Comparison of ENCODE assay signal across 35 mouse cellular contexts in genomic region chrX:106113881-106114280, GRCm38 (mm10).
"Had no signal": no experiment of that assay in that cellular context is flagged by ENCODE, and none has a peak within 500 bp of the region (broad histone marks: within the 10 kb centered on the region; RNA-seq: fewer than 3 reads in every experiment).

No protein-coding gene starts in this region.

- ATAC-seq: hindbrain, embryonic 16.5 days; hindbrain, postnatal 0 days; inflammation-experienced regulatory T-cells, adult 6 months; intestine, embryonic 15.5 days; intestine, embryonic 16.5 days; intestine, postnatal 0 days had no signal

- H3K4me1 ChIP-seq: heart, embryonic 10.5 days; heart, embryonic 12.5 days; heart, embryonic 13.5 days; heart, embryonic 15.5 days; hindbrain, embryonic 10.5 days; hindbrain, embryonic 12.5 days; hindbrain, embryonic 13.5 days; hindbrain, embryonic 15.5 days; intestine, embryonic 15.5 days; kidney, embryonic 15.5 days had no signal

- DNase-seq: heart, postnatal 10 days; heart, postnatal 14 days; heart, postnatal 36 days; heart, postnatal 4 days; kidney, adult 11 months; kidney, adult 18-20 months; kidney, adult 2 months; kidney, adult 8-10 months; kidney, adult 9 months; kidney, postnatal 10 days; kidney, postnatal 14 days; kidney, postnatal 25 days; kidney, postnatal 36 days; kidney, postnatal 4 days; layer of hippocampus, adult 9-11 months; layer of hippocampus, postnatal 36 days had no signal

- H3K4me2 ChIP-seq: heart, embryonic 11.5 days; heart, embryonic 12.5 days; heart, embryonic 13.5 days; heart, embryonic 15.5 days; hindbrain, embryonic 12.5 days; hindbrain, embryonic 13.5 days; hindbrain, embryonic 14.5 days; hindbrain, embryonic 15.5 days; intestine, embryonic 15.5 days; kidney, embryonic 15.5 days had no signal

- H3K4me3 ChIP-seq: heart, embryonic 10.5 days; heart, embryonic 12.5 days; heart, embryonic 13.5 days; heart, embryonic 15.5 days; hindbrain, embryonic 10.5 days; hindbrain, embryonic 12.5 days; hindbrain, embryonic 13.5 days; hindbrain, embryonic 15.5 days; intestine, embryonic 15.5 days; kidney, embryonic 15.5 days; layer of hippocampus, adult 2 months had no signal

- H3K27ac ChIP-seq: heart, embryonic 10.5 days; heart, embryonic 13.5 days; heart, embryonic 15.5 days; hindbrain, embryonic 10.5 days; hindbrain, embryonic 12.5 days; hindbrain, embryonic 13.5 days; hindbrain, embryonic 14.5 days; hindbrain, embryonic 15.5 days; hindbrain, postnatal 0 days; intestine, embryonic 15.5 days; kidney, embryonic 15.5 days; kidney, postnatal 0 days; layer of hippocampus, adult 2 months had no signal

- H3K27me3 ChIP-seq: heart, embryonic 12.5 days; heart, embryonic 13.5 days; heart, embryonic 15.5 days; hindbrain, embryonic 12.5 days; hindbrain, embryonic 13.5 days; hindbrain, embryonic 15.5 days; intestine, embryonic 15.5 days had no signal

- H3K9ac ChIP-seq: heart, embryonic 12.5 days; heart, embryonic 13.5 days; heart, embryonic 15.5 days; hindbrain, embryonic 12.5 days; hindbrain, embryonic 13.5 days; hindbrain, embryonic 14.5 days; hindbrain, embryonic 15.5 days; intestine, embryonic 15.5 days; kidney, embryonic 15.5 days had no signal

- H3K9me3 ChIP-seq: heart, embryonic 10.5 days; heart, embryonic 12.5 days; heart, embryonic 13.5 days; heart, embryonic 15.5 days; hindbrain, embryonic 10.5 days; hindbrain, embryonic 12.5 days; hindbrain, embryonic 13.5 days; hindbrain, embryonic 15.5 days; intestine, embryonic 15.5 days; kidney, embryonic 15.5 days had no signal

- H3K36me3 ChIP-seq: hindbrain, embryonic 15.5 days; intestine, embryonic 15.5 days had no signal
